Mouse (Mus musculus) left cerebral cortex, adult 8-10 months (tissue): ENCODE data around the gene Kcnk4. TPM values are rescaled to one million over a fixed set of nuclear protein-coding genes. Genes with fewer than 3 reads are reported as not detected.

ENCODE experiments used
- DNase-seq, 2 experiments: peaks; one replicate each; pipeline ENCODE4 v3.0.0; 2022; ENCODE audit warnings: low spot score in 2 of 2
- total RNA-seq, 4 experiments: library from RNA; stranded (reverse); gene quantifications; 2 replicates each; pipeline ENCODE4 v1.2.4; 2022

The Kcnk4 gene
- total RNA-seq, 4 experiments from 2014 or later: 25.0 to 31.5 (median 25.7) TPM

DNA sequence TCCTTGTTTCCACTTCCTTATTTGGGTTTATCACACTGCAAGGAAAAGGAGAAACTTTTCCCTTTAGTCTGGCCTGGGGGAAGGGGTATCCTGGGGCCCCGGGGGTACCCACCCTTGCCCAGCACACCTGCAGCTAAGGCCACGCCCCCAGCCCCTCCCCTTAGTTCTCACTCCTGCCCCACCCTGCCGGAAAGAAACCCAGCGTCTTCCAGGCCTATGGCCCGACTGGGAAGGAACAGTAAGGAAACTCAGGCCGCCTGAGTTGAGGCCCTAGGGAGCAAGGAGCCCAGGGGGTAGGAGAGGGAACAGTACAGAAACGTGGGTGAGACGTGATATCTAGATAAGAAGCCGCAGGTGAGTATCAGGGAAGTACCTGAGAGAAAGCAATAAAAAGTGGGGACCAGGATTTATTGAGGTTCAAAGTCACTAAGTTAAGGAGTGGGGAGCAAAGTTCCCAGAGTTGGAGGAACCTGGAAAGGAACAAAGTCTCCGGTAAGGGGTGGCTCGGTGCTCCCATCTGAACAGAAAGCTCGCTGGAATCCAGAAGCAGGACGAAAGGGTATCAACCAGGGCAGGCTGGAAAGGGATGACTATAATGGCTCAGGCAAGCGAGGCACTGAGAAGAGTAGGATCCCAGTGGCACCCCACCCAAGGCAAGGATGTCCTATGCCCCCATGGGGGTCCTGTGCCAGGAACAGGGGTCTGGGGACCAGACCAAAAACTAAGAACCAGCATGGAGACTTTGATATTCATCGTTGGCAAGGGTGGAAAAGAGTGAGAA, 34.4 kb upstream of the Kcnk4 start:
- DNase-seq: no peak

DNA sequence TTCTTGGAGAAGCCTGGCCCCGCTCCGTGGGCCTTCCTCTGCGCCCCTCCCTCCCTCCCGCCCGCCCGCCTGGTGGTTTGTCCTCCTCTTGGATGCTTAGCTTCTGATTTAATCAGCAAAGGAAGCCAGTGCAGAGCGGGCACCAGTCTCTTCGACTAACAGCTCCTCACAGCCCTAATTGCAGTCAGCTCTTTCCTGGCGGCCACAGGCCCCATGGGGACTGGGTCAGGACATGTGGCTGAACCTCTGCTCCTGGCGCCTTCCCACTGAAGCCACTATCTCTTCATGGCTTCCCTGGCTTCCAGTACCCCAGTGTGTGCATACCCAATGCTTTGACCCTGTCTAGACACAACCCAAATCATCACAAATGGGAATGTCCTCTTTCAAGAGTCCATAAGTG, 22.1 kb upstream of the Kcnk4 start:
- no peak for DNase-seq

DNA sequence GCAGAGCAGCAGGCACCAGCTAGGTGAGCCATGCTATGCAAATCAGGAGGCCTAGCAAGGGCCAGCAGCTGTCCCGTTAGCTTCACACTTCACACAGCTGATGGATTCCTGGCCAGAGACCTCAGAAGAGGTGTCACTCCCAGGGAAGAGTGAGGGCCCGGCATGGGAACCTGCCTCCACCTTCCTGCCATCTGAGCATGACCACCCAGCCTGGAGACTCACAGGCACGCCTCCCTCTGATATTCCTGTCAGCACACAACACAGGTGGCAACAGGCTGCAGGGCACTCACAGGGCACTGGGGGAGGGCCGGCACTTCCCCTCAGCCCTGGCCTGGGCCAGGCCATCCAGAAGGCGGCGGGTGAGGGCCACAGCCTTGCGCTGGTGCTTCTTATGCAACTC, 21.1 kb upstream of the Kcnk4 start:
- DNase-seq: no peak

DNA sequence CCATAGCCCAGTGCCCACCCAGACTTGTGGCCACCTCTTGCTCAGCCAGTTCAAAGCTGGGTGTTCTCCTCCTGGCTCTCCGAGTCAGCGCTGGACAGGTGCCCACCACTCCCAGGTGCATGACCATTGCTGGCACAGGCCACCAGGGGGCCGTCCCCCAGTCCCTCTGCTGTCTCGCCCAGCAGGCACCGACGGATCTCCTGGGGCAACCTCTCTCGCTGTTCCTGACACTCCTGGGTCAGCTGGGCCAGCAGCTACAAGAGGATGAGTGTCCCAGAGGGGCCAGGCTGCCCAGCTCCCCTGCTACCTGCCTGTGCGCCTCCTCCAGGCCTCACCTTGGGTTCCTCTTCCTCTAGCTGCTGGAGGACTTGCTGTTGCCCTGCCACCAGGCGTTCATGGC, 19.7 kb upstream of the Kcnk4 start:
- no peak for DNase-seq

DNA sequence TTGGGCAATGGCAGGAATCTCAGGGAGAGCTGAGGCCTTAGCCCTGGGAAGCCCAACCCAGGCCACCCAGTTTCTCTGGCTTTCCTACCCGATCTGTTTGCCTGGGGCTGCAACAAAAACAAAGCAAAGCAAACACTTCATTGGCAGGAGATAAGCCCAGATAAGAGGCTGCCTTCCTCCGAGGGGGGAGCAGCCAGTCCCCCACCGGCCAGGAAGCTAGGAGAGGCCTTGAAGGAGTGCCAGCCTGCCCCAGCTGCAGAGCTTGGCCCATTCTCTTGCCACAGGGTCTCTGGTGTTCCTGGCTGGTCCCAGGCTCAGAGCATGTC, 18.4 kb upstream of the Kcnk4 start:
- no peak for DNase-seq

DNA sequence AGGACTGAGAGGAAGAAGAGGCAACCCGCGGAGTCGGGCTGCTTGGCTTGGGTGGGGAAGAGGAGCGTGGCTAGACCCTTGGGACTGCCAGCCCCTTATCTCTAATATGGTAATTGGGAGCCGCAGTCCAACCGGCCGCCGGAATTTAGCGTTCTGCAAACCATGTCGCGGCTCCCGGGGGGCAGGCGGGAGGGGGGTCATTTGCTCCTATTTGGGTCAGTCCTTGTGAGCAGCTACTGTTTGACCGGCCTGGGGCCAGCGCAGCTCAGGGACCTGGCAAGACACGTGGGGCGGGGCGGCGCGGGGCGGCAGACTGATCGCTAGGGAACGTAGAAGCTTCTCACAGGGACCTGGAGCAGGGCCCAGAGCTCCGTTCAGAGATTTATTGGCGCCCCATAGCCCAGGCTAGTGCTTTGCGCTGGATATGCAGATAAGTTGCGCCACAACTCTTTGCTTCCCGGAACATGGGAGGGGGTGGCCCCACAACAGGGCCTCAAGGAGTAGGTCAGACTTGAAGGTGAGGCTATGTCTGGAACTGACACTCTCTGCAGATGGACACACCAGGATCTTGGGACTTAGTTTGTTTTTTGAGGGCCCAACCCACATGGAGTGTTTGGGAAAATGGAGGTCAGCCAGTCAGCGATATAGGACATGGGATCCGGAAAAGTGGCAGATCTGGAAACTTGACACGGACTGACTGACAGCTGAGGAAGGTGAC, 17.8 kb upstream of the Kcnk4 start:
- DNase-seq: peak in 1 of 2 experiments; percentile 82

DNA sequence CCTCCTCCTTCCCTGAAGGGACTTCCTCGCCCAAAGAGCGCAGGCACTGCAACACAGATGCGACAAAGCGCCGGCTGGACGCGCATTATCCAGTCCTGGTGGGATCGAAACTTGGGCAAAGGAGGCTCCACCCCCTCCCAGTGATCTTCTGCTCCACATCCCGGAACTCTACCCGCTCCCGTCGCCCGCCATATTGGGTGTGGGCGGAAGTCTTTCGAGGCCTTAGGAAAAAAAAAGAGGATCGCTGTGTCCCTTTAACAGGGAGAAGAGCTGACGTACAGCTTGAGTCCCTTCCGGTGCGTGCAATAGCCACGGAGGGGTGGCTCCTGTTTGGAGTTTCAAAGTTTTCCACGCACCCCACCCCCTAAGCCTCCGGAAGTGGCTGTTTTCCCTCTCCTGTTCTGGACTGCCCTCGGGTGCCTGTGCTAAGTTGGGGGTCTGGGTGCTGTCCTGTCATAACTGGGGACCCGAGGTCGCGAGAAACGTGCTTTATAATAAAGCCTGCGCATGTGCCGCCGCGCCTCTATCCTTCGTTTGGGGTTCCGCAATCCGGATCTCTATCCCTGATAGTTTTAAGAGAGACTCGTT, 17.2 kb upstream of the Kcnk4 start:
- peak; percentile 86 to 94 for DNase-seq

DNA sequence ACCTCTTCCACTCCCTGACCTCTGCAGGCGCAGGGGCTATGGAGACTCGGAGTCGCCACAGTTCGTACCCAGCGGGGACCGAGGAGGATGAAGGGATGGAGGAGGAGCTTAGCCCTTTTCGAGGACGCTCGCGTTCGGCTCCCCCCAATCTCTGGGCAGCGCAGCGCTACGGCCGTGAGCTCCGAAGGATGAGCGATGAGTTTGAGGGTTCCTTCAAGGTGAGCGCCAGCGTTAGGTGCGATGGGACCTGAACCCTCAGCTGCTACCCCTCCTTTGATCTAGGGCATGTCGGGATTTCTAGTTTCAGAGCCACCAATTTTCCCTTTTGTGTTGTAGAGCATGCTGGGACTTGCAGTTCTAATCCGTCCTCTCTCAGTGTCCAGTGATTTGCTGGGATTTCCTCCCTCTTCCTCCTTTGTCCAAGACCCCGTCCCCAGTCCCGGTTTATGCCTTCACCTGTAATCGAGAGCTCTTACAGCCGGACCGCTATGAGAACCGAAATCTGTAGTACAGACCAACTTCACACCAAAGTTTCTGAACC, 16.4 kb upstream of the Kcnk4 start:
- DNase-seq: peak in 1 of 2 experiments; percentile 51

DNA sequence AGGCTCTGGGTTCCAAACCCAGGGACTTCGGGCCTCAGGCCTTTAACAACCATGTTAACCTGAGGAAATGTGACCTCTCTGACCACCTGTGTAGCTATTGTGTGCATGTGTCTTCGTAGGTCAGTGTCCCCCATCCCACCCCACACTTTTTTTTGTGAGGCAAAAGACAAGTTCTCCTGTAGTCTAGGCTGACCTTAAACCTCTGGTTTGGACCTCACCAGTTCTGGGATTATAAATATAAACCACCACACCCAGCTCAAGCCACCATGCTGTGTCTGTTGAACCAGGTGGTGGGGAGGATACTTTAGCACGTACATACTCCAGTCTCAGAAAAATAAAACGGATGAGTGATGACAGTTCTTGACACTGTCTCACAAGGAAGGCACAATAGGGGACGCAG, 15.6 kb upstream of the Kcnk4 start:
- DNase-seq: no peak

DNA sequence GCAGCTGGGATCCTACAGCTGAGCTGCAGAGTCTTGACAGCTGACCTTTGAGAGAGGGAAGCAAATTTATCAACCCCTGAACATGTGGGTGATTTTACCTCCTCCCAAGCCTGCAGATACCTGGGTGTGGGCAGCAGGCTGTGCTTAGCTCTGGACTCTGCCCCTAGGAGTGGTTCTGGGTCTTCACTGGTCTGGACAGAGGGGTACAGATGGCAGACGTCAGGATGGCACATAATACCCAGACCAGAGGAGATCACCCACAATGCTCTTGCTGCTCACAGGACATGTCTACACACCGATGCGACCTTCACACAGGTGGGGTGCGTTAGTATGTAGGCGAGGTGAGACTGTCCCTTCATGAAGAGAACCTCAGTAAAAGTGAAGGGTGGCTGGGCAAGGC, 15.2 kb upstream of the Kcnk4 start:
- no peak for DNase-seq

DNA sequence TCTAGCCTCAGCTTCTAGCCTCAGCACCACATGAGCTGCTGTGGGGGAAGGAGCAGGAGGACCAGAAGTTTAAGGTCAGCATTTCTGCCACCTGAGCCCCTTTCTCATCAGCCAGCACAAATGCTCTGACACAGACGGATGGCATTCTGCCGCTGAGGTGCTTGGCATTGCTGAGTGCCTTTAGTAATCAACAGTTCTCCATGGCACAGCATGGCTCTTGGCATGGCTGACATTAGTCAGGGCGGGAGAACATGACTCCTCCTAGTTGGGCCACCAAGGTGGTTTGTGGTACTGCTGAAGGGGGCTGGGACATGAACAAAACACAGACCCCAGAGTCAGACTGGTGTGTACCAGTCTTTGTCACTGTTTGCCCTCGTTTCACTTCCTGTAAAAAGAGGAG, 13.9 kb upstream of the Kcnk4 start:
- no peak for DNase-seq

DNA sequence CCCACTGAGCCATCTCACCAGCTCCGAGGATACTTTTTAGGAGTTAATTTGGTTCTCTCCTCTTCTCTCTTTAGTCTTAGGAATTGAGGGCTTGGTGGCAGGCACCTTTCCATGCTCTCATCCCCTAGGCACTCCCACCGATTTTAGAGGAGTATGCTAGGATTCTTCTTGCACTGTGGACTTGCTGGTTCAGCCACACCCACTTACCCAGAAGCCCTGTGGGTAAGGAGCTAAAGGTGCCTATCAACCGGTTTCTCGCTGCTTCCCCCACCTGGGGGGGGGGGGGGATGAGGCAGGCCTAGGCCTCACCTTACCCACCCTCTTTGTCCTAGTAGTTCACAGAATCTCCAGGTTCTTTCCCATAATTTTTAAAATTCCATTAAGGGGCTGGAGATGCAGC, 13.4 kb upstream of the Kcnk4 start:
- DNase-seq: no peak

DNA sequence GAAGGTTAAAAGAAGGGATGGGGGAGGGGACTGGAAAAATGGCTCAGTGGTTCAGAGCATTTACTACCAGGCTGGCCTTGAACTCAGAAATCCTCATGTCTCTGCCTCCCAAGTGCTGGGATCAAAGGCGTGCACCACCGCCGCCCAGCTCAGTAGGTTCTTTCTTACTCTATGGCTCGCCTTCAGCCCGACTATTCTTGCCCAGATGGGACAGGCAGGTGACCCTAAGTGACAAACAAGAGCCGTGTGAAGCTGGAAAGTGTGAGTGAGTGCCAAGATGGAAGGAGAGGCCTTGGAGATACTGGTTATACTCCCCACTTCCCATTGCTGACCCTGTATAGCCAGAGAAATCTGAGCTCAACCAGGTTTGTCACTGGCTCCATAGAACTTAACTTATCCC, 9.4 kb upstream of the Kcnk4 start:
- no peak for DNase-seq

DNA sequence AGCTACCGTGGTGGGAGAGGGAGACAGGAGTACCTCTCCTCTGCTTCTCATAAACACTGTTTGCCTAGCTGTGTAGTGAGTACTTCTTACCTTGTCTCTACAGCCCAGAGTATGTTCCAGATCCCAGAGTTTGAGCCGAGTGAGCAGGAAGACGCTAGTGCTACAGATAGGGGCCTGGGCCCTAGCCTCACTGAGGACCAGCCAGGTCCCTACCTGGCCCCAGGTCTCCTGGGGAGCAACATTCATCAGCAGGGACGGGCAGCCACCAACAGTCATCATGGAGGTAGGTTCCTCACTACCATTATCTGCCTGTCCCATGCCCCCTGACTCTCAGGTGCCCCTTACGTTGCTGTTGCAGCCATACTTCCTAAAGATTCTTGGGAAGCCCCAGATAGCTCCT, 8.4 kb upstream of the Kcnk4 start:
- no peak for DNase-seq

DNA sequence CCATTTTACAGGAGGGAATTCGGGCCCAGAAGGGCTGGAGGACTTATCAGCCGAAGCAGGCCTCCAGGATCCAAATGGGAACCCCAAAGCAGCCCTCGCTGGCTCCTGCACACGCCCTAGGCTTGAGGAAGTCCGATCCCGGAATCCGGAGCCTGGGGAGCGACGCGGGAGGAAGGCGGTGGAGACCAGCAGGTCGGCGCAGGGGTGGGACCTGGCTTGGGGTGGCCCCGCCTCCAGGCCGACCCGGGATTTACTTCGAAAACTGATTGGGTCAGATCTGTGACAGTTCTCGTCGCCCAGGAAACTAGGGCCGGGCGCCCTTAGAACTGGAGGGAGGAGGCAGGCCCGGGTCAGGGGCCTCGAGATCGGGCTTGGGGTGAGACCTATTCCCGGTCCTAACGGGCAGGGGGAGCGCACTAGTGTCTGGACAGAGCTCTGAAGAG, 8.0 kb upstream of the Kcnk4 start, which contains the start of gene Gpr137:
Gpr137 (minus strand) TSS at position 232 of the 443 bp plus-strand sequence.
- peak; percentile 85 to 94 for DNase-seq

DNA sequence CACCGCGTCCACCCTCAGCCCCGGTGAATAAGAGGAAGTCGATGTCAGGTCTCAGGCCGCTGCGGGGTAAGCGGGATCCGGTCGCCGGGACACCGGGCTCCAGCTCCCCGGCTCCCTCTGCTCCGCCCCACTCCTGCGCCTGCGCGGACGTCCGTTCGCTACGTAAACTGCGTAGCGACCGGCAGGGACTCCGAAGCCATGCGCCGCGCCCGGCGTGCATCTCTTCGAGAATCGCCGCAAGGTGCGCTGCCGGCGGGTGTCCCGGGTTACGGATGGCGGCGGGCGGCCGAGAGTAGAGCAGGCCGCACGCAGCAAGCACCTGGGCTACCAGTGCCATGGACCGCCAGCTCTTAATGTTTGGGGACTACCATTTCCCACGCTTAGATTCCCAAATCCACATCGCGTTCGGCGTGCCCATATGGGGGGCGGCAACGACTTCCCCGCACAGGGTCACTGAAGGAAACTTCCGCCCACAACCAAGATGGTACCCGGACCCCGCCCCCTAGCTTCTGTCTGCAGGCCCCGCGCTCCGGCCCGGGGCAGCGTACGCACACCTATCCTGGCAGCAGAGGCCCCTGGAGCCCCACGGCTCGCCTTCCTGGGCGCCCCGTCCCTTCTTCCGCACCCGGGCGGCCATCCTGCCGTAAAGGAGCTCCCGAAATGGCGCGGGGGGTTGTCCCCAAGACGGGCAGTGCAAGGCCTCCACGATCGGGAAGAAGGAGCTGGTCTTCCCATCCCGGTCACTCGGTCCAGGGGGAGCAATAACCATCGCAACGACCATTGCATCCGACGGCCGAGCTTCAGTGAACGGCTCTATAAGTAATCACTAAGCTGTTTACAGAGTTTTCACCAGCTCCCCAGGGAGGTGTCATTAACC, 7.3 kb upstream of the Kcnk4 start, which contains the start of gene Bad:
Bad (plus strand) TSS at position 490 of the 877 bp plus-strand sequence.
- peak; percentile 84 to 97 for DNase-seq

DNA sequence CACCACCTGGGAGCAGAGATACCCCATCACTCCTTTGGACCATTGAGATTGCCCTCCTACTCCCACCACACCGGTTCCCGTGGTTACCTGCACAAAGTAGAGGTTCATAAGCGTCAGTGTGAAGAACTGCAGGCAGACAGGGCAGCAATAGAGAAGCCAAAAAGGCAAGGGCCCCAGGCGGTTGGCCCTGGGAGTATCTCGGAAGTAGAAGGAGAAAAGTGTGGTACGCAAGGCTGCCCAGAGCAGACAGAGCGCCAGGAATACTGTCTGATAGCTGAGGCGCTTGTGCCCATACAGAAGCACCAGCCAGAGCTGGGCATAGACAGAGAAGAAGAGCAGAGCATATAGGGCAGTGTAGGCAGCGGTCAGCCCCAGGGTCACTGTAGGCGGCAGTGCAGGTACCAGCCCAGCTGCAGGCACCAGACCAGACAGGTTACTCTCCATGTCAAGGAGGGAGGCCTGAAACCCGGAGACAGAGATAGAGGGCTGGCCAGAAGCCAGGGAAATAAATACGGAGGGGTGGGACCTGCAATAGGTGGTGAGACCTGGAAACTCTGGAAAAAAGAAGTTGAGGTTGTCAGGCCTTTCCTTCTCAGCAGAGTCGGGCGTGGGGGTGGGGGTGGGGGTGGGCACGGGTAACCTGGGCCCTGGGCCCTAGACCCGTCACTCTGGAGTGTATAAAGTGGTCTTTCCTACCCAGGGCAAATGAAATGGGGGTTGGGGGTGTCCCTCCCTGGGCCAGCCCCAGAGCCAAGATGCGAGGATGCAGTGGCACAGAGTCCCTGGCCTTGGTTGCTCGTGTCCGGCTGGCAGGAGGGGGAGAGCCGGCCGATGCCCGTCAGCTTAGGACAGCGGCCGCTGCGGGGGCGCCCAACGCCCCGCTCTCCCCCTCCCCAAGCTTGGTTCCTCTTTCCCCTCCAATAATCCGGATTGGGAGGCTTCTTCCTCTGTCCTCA, 6.4 kb upstream of the Kcnk4 start:
- DNase-seq: no peak

DNA sequence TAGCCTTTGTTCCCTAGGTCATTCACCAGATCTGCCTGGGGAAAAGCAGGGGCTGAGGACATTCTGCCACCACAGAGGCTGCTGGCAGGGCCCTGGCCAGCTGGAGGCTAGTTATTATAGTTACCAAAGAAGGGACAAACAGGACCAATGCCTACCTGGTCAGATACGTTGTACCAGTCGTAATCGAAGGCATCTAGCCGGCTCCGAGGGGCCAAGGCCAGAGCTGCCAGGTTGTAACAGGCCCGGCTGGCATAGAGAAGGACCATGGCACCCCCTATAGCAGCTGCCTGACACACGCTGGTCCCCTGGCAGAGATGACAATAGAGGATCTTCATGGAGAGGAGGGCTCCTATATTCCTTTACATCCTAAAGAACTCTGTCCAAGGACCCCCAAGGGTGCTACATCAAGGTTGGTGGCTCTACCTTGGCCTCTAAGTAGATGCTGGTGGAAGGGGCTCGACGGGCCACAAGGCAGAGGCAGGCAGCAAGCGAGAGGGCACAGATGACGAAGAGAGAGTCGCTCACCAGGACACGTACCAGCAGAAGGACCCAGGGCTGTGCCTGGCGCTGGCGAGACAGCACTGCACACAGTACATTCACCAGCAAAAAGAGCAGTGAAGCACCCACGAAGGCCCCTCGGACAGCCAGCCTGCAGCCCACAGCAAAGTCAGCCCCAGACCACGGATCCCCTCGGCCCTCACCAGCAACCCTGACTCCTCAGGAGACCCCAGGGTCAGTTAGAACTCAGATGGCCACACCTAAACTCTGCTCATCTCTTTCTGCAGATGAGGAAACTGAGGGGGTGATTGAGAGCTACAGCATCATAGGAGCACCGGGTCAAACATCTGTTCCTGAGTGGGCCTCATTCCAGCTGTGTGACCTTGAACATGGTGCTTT, 5.0 kb upstream of the Kcnk4 start:
- no peak for DNase-seq
